Mouse (Mus musculus): ENCODE data around the gene Ptpn1. TPM values are rescaled to one million over a fixed set of nuclear protein-coding genes. Genes with fewer than 3 reads are reported as not detected.

Gene Ptpn1
- 49.4 and 49.7 TPM in 2 replicates for polyA plus RNA-seq (2014; fragmentation: Nextera tagmentation; extraction: Ambion mirVana)

DNA sequence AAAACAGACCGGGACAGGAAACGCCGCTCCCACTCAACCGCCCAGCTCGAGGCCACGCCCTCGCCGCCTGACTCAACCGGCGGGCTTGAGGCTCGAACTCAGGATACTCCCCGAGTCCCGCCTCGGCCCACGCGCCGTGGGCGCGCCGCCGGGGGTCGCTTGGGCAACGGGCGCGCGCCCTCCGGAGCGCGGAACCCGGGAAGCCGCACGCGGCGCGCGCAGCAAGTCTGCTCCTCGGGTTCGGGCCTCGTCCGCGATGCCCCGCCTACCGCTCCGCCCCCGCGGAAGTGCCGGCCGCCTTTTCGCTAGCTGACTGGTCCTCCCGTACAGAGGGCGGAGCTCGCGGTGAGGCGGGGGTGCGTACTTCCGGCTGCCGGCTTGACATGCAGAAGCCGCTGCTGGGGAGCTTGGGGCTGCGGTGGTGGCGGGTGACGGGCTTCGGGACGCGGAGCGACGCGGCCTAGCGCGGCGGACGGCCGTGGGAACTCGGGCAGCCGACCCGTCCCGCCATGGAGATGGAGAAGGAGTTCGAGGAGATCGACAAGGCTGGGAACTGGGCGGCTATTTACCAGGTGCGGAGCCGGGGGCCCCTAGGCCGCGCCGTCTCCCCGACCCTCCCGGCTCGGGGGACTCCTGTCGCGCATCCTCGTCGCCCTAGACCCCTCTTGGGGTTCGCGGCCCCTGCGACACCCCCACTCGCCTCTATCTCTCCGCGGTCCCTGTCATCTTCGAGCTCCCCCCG is at the start of gene Ptpn1:
Gene Ptpn1, plus strand, starts transcription at position 73 of the 742 bp plus-strand sequence.
- DNase-seq (ENCODE audit: low spot score) (peak; percentile 98), ATAC-seq (ENCODE audit: low read depth) (peak; percentile 96)
- H3K9ac ChIP-seq (ENCODE audit: low read depth, low read length), result peak within 1 kb of the TSS; percentile 86
- H3K27me3 ChIP-seq (replicated peaks; ENCODE audit: control insufficient read depth, insufficient read depth, low read length), result no peaks in the 10 kb centered on the region
- H3K4me3 ChIP-seq (ENCODE audit: low read depth, low read length), result peak within 1 kb of the TSS; percentile 88
- H3K9me3 ChIP-seq (ENCODE audit: control insufficient read depth, low read length), result no peaks in the 10 kb centered on the region
- peak within 1 kb of the TSS; percentile 85 for H3K27ac ChIP-seq (replicated peaks; ENCODE audit: low read depth, low read length)
- H3K4me1 ChIP-seq (ENCODE audit: control insufficient read depth, insufficient read depth, low read length), result peaks cover 16% of the 10 kb centered on the region; the same call in 1 of the 2 replicates
- H3K4me2 ChIP-seq (ENCODE audit: low read depth, low read length), result peak within 1 kb of the TSS; percentile 80
- no peaks in the 10 kb centered on the region for H3K36me3 ChIP-seq (ENCODE audit: control insufficient read depth, insufficient read depth, low read length)
- under 1% methylated on average over 51 of the region's 99 CpGs for WGBS

GRCm38 (mm10) chr2:167886485-167886884 is 45.4 kb upstream of the Ptpn1 start:
- no peak overlapping the region for H3K4me3 ChIP-seq (ENCODE audit: low read depth, low read length)
- no peak for DNase-seq (ENCODE audit: low spot score)
- no peak overlapping the region for H3K4me2 ChIP-seq (ENCODE audit: low read depth, low read length)
- H3K36me3 ChIP-seq (ENCODE audit: control insufficient read depth, insufficient read depth, low read length), result no peaks in the 10 kb centered on the region
- no peak for ATAC-seq (ENCODE audit: low read depth)
- H3K27me3 ChIP-seq (replicated peaks; ENCODE audit: control insufficient read depth, insufficient read depth, low read length), result no peaks in the 10 kb centered on the region
- 0 out of 2 replicates have a peak, but pooled peaks cover 4% of the 10 kb centered on the region for H3K9me3 ChIP-seq (ENCODE audit: control insufficient read depth, low read length)
- no peak overlapping the region for H3K9ac ChIP-seq (ENCODE audit: low read depth, low read length)
- H3K27ac ChIP-seq (replicated peaks; ENCODE audit: low read depth, low read length), result no peak overlapping the region
- peaks cover 5% of the 10 kb centered on the region; the same call in 1 of the 2 replicates for H3K4me1 ChIP-seq (ENCODE audit: control insufficient read depth, insufficient read depth, low read length)
- 72% methylated on average over 7 of the region's 7 CpGs for WGBS

DNA sequence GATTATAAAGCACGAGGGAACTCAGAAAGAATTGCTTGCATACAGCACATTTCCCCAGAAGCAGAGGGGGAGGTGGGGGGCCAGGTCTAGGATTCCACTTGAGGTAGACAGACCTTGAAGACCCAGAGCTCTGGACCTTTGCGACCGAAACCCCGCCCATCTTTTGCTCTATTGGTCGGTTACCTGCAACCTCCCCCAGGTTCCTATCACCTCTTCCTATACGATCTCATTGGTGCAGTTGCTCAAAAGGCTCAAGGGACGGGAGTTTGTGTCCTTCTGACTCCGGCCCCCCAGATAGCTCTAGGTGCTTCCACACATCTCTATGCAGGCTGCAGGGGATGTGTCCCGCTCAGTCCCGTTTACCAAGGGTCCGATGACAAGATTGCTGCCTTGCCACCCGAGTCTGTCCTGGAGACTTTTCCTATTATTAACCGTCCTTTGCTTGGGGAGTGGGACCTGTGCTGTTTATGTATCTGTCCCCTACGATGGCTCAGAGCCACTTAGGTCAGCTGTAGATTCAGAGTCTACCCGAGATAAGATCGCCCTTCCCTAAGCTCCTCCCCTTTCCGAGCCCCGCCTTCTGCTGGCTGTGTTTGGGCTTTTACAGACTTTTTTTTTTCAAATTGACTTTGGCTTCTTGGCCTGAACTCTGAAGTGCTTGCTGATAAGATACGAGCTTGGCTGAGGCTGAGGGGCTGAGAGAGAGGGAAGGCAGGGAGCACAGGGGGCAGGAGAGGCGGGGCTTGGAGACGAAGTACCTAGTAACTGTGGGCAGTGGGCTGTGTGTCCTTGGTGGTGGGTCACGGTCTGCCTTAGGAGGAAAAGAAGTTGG is 44.1 kb upstream of the Ptpn1 start:
- no peaks in the 10 kb centered on the region for H3K36me3 ChIP-seq (ENCODE audit: control insufficient read depth, insufficient read depth, low read length)
- H3K9me3 ChIP-seq (ENCODE audit: control insufficient read depth, low read length), result no peaks in the 10 kb centered on the region
- peaks cover 5% of the 10 kb centered on the region; the same call in 1 of the 2 replicates for H3K4me1 ChIP-seq (ENCODE audit: control insufficient read depth, insufficient read depth, low read length)
- H3K4me2 ChIP-seq (ENCODE audit: low read depth, low read length), result peak overlapping the region; percentile 52
- H3K9ac ChIP-seq (ENCODE audit: low read depth, low read length), result peak overlapping the region; percentile 22; the same call in 1 of the 2 replicates
- no peaks in the 10 kb centered on the region for H3K27me3 ChIP-seq (replicated peaks; ENCODE audit: control insufficient read depth, insufficient read depth, low read length)
- peak overlapping the region; percentile 34 for H3K4me3 ChIP-seq (ENCODE audit: low read depth, low read length)
- ATAC-seq (ENCODE audit: low read depth), result no peak
- peak; percentile 41 for DNase-seq (ENCODE audit: low spot score)
- no peak overlapping the region for H3K27ac ChIP-seq (replicated peaks; ENCODE audit: low read depth, low read length)
- 12% methylated on average over 18 of the region's 22 CpGs for WGBS

GRCm38 (mm10) chr2:167888834-167889233 is 43.0 kb upstream of the Ptpn1 start:
- DNase-seq (ENCODE audit: low spot score) (no peak), ATAC-seq (ENCODE audit: low read depth) (no peak)
- Histone ChIP-seq H3K36me3 (ENCODE audit: control insufficient read depth, insufficient read depth, low read length) (no peaks in the 10 kb centered on the region), H3K9me3 (ENCODE audit: control insufficient read depth, low read length) (no peaks in the 10 kb centered on the region), H3K9ac (ENCODE audit: low read depth, low read length) (no peak overlapping the region), H3K27ac (replicated peaks; ENCODE audit: low read depth, low read length) (no peak overlapping the region), H3K4me3 (ENCODE audit: low read depth, low read length) (no peak overlapping the region), H3K4me1 (ENCODE audit: control insufficient read depth, insufficient read depth, low read length) (peaks cover 5% of the 10 kb centered on the region; the same call in 1 of the 2 replicates), H3K4me2 (ENCODE audit: low read depth, low read length) (no peak overlapping the region), H3K27me3 (replicated peaks; ENCODE audit: control insufficient read depth, insufficient read depth, low read length) (no peaks in the 10 kb centered on the region)
- WGBS, result 71% methylated on average over 6 of the region's 6 CpGs

GRCm38 (mm10) chr2:167889886-167890285 is 42.0 kb upstream of the Ptpn1 start:
- ATAC-seq (ENCODE audit: low read depth) (no peak), DNase-seq (ENCODE audit: low spot score) (no peak)
- H3K9me3 ChIP-seq (ENCODE audit: control insufficient read depth, low read length), result no peaks in the 10 kb centered on the region
- no peak overlapping the region for H3K4me2 ChIP-seq (ENCODE audit: low read depth, low read length)
- H3K27ac ChIP-seq (replicated peaks; ENCODE audit: low read depth, low read length), result no peak overlapping the region
- peaks cover 5% of the 10 kb centered on the region; the same call in 1 of the 2 replicates for H3K4me1 ChIP-seq (ENCODE audit: control insufficient read depth, insufficient read depth, low read length)
- no peaks in the 10 kb centered on the region for H3K36me3 ChIP-seq (ENCODE audit: control insufficient read depth, insufficient read depth, low read length)
- 75% methylated on average over 4 of the region's 4 CpGs for WGBS
- no peak overlapping the region for H3K4me3 ChIP-seq (ENCODE audit: low read depth, low read length)
- H3K27me3 ChIP-seq (replicated peaks; ENCODE audit: control insufficient read depth, insufficient read depth, low read length), result no peaks in the 10 kb centered on the region
- H3K9ac ChIP-seq (ENCODE audit: low read depth, low read length), result no peak overlapping the region

DNA sequence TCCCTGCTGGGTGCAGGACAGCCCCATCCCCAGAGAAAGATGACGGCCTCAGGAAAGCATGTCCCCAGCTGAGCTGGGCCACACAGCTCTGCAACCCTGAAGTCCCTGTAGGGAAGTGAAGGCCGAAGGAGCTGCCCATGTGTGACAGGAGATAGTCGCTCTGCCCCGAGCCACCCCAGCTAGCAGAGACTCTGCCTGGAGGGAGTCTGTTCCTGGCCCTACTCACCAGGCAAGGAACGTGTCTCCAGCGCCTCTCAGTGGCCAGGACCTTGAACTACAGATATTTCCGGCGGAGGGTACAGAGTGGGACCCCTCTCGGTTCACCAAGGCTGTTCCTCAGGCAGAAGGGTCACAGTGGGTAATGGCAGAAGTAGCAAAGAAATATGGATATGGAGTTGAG is 39.9 kb upstream of the Ptpn1 start:
- ATAC-seq (ENCODE audit: low read depth), result peak; percentile 24; the same call in 1 of the 2 replicates

DNA sequence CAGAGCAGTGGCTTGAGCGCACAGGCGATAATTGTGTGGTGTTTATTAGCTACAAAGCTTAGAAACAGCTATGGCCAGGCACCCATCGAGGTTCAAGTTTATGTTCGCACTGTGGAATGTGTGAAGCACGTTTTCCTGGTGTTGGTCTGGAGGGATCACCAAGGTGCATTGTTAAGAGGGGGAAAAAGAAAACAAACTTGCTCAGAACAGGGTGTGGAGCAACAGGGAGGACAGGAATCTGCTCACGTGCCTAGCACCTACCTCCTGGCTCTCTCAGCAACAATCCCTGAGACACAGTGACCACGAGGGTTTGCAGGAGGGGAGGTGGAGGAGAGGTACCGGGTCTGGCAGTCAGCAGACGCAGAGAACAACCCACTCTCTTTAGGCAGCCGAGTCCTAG is 38.2 kb upstream of the Ptpn1 start:
- Histone ChIP-seq H3K27me3 (replicated peaks; ENCODE audit: control insufficient read depth, insufficient read depth, low read length) (peaks cover 5% of the 10 kb centered on the region), H3K27ac (replicated peaks; ENCODE audit: low read depth, low read length) (no peak overlapping the region), H3K36me3 (ENCODE audit: control insufficient read depth, insufficient read depth, low read length) (no peaks in the 10 kb centered on the region), H3K4me3 (ENCODE audit: low read depth, low read length) (no peak overlapping the region), H3K9ac (ENCODE audit: low read depth, low read length) (no peak overlapping the region), H3K4me2 (ENCODE audit: low read depth, low read length) (no peak overlapping the region), H3K9me3 (ENCODE audit: control insufficient read depth, low read length) (no peaks in the 10 kb centered on the region), H3K4me1 (ENCODE audit: control insufficient read depth, insufficient read depth, low read length) (no peaks in the 10 kb centered on the region)
- ATAC-seq (ENCODE audit: low read depth) (no peak), DNase-seq (ENCODE audit: low spot score) (no peak)
- 62% methylated on average over 10 of the region's 10 CpGs for WGBS

More for the DNA sequence above, 39.9 kb upstream of the Ptpn1 start:
- Histone ChIP-seq H3K4me2 (ENCODE audit: low read depth, low read length) (no peak overlapping the region), H3K4me3 (ENCODE audit: low read depth, low read length) (no peak overlapping the region), H3K27me3 (replicated peaks; ENCODE audit: control insufficient read depth, insufficient read depth, low read length) (peaks cover 5% of the 10 kb centered on the region), H3K27ac (replicated peaks; ENCODE audit: low read depth, low read length) (no peak overlapping the region), H3K4me1 (ENCODE audit: control insufficient read depth, insufficient read depth, low read length) (peaks cover 5% of the 10 kb centered on the region; the same call in 1 of the 2 replicates), H3K36me3 (ENCODE audit: control insufficient read depth, insufficient read depth, low read length) (no peaks in the 10 kb centered on the region), H3K9ac (ENCODE audit: low read depth, low read length) (peak overlapping the region; percentile 37; the same call in 1 of the 2 replicates), H3K9me3 (ENCODE audit: control insufficient read depth, low read length) (no peaks in the 10 kb centered on the region)
- DNase-seq (ENCODE audit: low spot score), result peak; percentile 41
- WGBS, result 17% methylated on average over 9 of the region's 9 CpGs

- peak overlapping the region; percentile 22 for H3K4me3 ChIP-seq (ENCODE audit: low read depth, low read length)
- peak overlapping the region; percentile 51 for H3K4me2 ChIP-seq (ENCODE audit: low read depth, low read length)
- H3K27me3 ChIP-seq (replicated peaks; ENCODE audit: control insufficient read depth, insufficient read depth, low read length), result peaks cover 5% of the 10 kb centered on the region
- no peaks in the 10 kb centered on the region for H3K36me3 ChIP-seq (ENCODE audit: control insufficient read depth, insufficient read depth, low read length)
- H3K4me1 ChIP-seq (ENCODE audit: control insufficient read depth, insufficient read depth, low read length), result peaks cover 2% of the 10 kb centered on the region; the same call in 1 of the 2 replicates
- ATAC-seq (ENCODE audit: low read depth) (peak; percentile 83), DNase-seq (ENCODE audit: low spot score) (peak; percentile 83)
- no peaks in the 10 kb centered on the region for H3K9me3 ChIP-seq (ENCODE audit: control insufficient read depth, low read length)
- H3K27ac ChIP-seq (replicated peaks; ENCODE audit: low read depth, low read length), result no peak overlapping the region
- under 1% methylated on average over 28 of the region's 30 CpGs for WGBS
- no peak overlapping the region; the same call in 1 of the 2 replicates for H3K9ac ChIP-seq (ENCODE audit: low read depth, low read length)
Measured at GRCm38 (mm10) chr2:167894948-167895372, 36.9 kb upstream of the Ptpn1 start.

All from embryonic facial prominence, embryonic 14.5 days (tissue).